Mouse (Mus musculus): Measurements from ENCODE around the gene Gabbr2. TPM values are rescaled to one million over a fixed set of nuclear protein-coding genes. Genes with fewer than 3 reads are reported as not detected.

The Gabbr2 gene
- polyA plus RNA-seq, 1 experiment, result 25.0 TPM

DNA sequence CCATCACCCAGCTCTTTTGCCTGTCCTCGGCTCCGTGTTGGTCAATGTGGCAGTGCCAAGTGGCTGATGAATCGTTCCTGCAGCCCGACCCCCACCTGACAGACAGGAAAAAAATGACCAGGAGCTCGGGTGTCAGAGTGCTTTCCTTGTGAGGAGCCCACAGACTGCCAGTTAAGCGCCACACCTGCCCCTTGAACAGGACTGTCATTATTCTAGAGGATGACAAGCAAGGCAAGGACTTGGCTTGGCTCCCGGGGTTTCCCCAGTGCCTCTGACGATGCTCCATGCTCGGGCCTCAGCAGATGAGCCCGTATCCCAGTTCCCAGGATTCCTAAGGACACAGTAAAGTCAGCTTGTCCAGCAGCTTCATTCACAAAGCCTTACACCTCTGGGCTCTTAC lies 20.8 kb upstream of the Gabbr2 start:
- TF ChIP-seq POLR2A (IDR thresholded peaks at IDR 0.05; ENCODE audit: borderline replicate concordance, extremely low read depth, insufficient read depth, insufficient read length, poor library complexity, severe bottlenecking) (no peak), CTCF (IDR thresholded peaks at IDR 0.05; ENCODE audit: borderline replicate concordance, extremely low read depth, insufficient read depth, insufficient read length) (no peak)
- DNase-seq (ENCODE audit: low read depth), result peak; percentile 51

DNA sequence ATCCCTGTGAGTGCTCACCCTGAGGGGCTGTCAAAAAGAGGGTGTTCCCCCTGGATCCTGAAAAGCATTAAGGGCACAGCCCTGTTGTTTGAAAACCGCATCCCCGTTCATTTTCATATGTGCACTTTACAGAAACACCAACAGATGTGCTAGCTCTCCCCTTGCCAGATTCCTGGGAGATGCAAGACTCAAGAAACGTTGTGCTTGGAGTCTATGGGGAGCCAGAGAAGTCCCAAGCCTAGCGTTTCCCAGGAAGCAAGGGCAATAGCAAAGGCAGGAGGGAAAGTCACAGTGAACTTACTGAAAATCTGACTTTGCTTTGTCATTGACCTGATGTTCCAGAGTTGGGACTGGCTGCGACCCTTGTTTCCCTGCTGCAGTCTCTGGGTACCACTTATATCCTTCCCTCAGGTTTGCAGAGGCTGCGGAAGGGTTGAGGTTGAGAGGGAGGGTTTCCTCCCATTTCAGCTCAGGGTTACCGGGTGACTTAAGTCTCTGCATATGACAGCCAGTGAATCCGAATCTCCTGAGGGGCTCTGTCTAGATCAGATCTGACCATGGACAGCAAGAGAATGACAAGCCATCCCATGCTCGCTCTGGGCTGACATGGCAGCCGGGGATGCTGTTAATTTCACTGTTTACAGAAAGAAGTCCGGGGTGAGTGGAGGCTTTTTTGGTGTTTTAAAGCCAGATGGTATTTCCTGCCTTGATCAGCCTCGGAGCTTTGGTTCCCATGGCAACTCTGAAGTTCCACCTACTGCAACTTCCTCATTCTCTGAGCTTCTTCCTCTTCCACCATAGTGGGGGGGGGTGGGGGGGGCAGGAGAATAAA lies 18.9 kb upstream of the Gabbr2 start:
- TF ChIP-seq CTCF (IDR thresholded peaks at IDR 0.05; ENCODE audit: borderline replicate concordance, extremely low read depth, insufficient read depth, insufficient read length), result no peak
- no peak for TF ChIP-seq POLR2A (IDR thresholded peaks at IDR 0.05; ENCODE audit: borderline replicate concordance, extremely low read depth, insufficient read depth, insufficient read length, poor library complexity, severe bottlenecking)
- DNase-seq (ENCODE audit: low read depth), result peak; percentile 67

DNA sequence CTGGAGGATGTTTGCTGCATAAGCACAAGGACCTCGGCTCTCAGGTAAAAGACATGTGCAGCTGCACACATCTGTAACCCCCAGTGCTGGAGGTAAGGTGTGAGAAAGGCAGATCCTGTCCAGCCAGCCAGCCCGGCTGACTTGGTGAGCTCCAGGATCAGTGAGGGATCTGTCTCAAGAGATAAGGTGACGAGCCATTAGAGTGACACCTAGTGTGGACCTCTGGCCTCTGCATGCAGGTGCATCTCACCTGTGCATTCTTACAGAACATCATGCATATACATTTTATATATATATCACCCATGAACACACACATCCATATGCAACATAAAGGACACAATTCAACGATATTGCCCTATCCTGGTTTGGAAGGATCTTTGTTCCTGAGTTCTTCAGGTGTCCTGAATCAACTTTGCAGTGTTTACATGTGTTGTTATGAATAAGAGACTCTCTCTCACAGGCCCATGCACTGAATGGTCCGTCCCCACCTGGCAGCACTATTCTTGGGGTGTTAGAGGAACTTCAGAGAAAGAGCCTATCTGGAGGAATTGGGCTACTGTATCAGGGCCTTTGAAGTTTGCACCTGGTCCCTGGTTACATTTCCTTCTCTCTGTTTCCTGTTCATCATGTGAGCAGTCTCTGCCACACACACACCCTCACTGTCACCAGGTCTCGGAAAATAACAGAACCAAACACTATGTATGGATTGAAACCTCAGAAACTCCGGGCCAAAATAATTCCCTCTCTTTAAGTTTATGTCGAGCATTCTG lies 9.1 kb upstream of the Gabbr2 start:
- TF ChIP-seq CTCF (IDR thresholded peaks at IDR 0.05; ENCODE audit: borderline replicate concordance, extremely low read depth, insufficient read depth, insufficient read length) (no peak), POLR2A (IDR thresholded peaks at IDR 0.05; ENCODE audit: borderline replicate concordance, extremely low read depth, insufficient read depth, insufficient read length, poor library complexity, severe bottlenecking) (no peak)
- no peak for DNase-seq (ENCODE audit: low read depth)

DNA sequence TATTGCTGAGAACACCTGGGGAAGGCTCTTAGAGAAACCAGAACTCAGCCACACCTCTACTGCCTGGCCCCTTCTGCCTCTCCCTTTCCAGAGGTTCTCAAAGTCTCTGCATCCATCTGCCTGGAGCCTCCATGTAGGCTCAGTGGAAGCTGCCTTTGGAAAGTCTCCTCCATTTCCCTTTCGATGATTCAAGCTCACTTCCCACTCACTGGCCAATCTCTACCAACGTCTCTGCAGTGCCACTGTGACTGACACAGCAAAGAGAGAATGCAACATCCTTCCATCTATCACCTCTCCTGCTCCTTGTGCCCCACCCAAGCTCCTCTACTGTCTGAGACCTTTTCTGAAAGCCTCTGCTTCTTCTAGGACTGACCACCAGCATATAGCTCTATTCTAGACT lies 6.3 kb upstream of the Gabbr2 start:
- TF ChIP-seq POLR2A (IDR thresholded peaks at IDR 0.05; ENCODE audit: borderline replicate concordance, extremely low read depth, insufficient read depth, insufficient read length, poor library complexity, severe bottlenecking), result no peak
- TF ChIP-seq CTCF (IDR thresholded peaks at IDR 0.05; ENCODE audit: borderline replicate concordance, extremely low read depth, insufficient read depth, insufficient read length), result no peak
- DNase-seq (ENCODE audit: low read depth), result no peak

GRCm38 (mm10) chr4:46992827-46993473 lies 1.3 kb upstream of the Gabbr2 start:
- peak; percentile 45 for DNase-seq (ENCODE audit: low read depth)
- TF ChIP-seq CTCF (IDR thresholded peaks at IDR 0.05; ENCODE audit: borderline replicate concordance, extremely low read depth, insufficient read depth, insufficient read length), result no peak
- no peak for TF ChIP-seq POLR2A (IDR thresholded peaks at IDR 0.05; ENCODE audit: borderline replicate concordance, extremely low read depth, insufficient read depth, insufficient read length, poor library complexity, severe bottlenecking)

GRCm38 (mm10) chr4:46991959-46992316 lies 265 bp upstream of the Gabbr2 start:
- no peak for DNase-seq (ENCODE audit: low read depth)

DNA sequence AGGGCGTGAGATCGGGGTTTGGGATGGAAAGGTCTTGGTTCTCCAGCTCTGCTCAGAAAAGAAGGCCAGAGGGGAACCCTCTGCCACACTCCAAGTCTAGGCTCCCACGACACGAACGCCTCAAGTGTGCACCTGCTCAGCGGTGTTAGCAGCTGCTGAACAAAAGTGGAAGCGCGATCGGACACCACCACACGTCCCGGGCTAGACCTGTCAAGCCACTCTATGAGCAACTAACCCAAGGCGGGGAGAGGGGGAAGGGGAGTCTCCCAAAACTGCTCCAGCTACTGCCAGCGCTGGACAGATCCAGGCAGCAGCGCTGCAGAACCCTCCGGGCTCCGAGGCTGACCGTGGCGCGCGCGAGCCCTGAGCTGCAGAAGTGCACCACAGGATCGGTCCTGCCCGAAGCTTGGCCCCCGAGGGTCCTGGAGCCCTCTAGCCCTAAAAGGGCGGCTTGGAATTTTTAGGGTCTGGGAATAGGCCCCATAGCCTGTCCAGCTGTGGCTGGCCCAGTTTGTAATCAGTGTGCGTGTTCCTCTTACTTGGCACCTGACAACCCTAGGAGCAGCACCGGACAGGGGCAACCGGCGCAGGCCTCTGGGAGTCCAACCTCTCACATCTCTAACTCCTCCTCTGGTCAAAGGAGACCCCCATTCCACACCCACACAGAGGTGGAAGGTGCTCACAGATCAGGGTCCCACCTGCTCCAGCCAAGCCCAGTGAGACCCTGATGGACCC lies 1.2 kb downstream of the Gabbr2 start:
- peak; percentile 25 for DNase-seq (ENCODE audit: low read depth)
- TF ChIP-seq CTCF (IDR thresholded peaks at IDR 0.05; ENCODE audit: borderline replicate concordance, extremely low read depth, insufficient read depth, insufficient read length) (no peak), POLR2A (IDR thresholded peaks at IDR 0.05; ENCODE audit: borderline replicate concordance, extremely low read depth, insufficient read depth, insufficient read length, poor library complexity, severe bottlenecking) (no peak)

More at GRCm38 (mm10) chr4:46991959-46992316, 265 bp upstream of the Gabbr2 start:
- TF ChIP-seq POLR2A (IDR thresholded peaks at IDR 0.05; ENCODE audit: borderline replicate concordance, extremely low read depth, insufficient read depth, insufficient read length, poor library complexity, severe bottlenecking), result no peak
- TF ChIP-seq CTCF (IDR thresholded peaks at IDR 0.05; ENCODE audit: borderline replicate concordance, extremely low read depth, insufficient read depth, insufficient read length), result no peak

DNA sequence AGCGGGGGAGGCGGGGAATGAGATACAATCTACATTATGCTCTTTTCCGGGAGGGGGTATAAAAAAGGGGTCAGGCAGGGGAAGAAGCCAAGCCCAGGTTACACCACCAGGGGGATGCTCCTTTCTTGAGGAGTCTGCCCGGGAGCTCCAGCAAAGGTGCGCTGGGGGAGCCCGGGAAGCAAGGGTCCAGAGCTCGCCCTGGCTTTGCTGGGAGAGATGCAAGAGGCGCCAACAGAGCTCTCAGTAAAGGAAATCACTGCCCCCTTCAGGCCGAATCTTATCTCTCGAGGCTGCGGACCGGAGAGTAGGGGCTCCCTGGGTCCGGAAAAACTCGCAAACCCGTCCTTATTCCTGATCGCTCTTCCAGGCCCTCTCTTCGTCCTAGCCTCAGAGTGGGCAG lies 1.8 kb downstream of the Gabbr2 start:
- DNase-seq (ENCODE audit: low read depth), result peak; percentile 87
- TF ChIP-seq POLR2A (IDR thresholded peaks at IDR 0.05; ENCODE audit: borderline replicate concordance, extremely low read depth, insufficient read depth, insufficient read length, poor library complexity, severe bottlenecking), result no peak
- peak; percentile 74 for TF ChIP-seq CTCF (IDR thresholded peaks at IDR 0.05; ENCODE audit: borderline replicate concordance, extremely low read depth, insufficient read depth, insufficient read length)

GRCm38 (mm10) chr4:46988824-46989223 lies 2.8 kb downstream of the Gabbr2 start:
- TF ChIP-seq CTCF (IDR thresholded peaks at IDR 0.05; ENCODE audit: borderline replicate concordance, extremely low read depth, insufficient read depth, insufficient read length) (no peak), POLR2A (IDR thresholded peaks at IDR 0.05; ENCODE audit: borderline replicate concordance, extremely low read depth, insufficient read depth, insufficient read length, poor library complexity, severe bottlenecking) (no peak)

GRCm38 (mm10) chr4:46988257-46988656 lies 3.4 kb downstream of the Gabbr2 start:
- peak; percentile 41 for DNase-seq (ENCODE audit: low read depth)
- TF ChIP-seq CTCF (IDR thresholded peaks at IDR 0.05; ENCODE audit: borderline replicate concordance, extremely low read depth, insufficient read depth, insufficient read length), result no peak
- TF ChIP-seq POLR2A (IDR thresholded peaks at IDR 0.05; ENCODE audit: borderline replicate concordance, extremely low read depth, insufficient read depth, insufficient read length, poor library complexity, severe bottlenecking), result no peak

More at GRCm38 (mm10) chr4:46988824-46989223, 2.8 kb downstream of the Gabbr2 start:
- peak; percentile 46 for DNase-seq (ENCODE audit: low read depth)
